Mouse (Mus musculus) G1E (cell line): ENCODE results near the gene Abr. TPM values are rescaled to one million over a fixed set of nuclear protein-coding genes. Genes with fewer than 3 reads are reported as not detected.

Source experiments
- ATAC-seq: 2 replicates; pipeline ENCODE4 v1.8.0; 2016; ENCODE audit warnings: mild to moderate bottlenecking; ENCODE audit not compliant: insufficient number of reproducible peaks, poor library complexity, low FRiP score, severe bottlenecking; ENCODE audit errors: extremely low read depth
- DNase-seq: peaks from one replicate; pipeline ENCODE4 v3.0.0; 2012; ENCODE audit warnings: low spot score
- H3K27me3 ChIP-seq: 2 replicates; pipeline ENCODE4 v1.6.1; 2012; ENCODE audit warnings: mild to moderate bottlenecking, low read length, inconsistent platforms; ENCODE audit not compliant: insufficient read depth
- H3K36me3 ChIP-seq: replicated peaks from 2 replicates; pipeline ENCODE3; 2012; ENCODE audit warnings: mild to moderate bottlenecking, inconsistent platforms
- H3K4me1 ChIP-seq: 2 replicates; pipeline ENCODE4 v1.6.1; 2012; ENCODE audit warnings: low read depth, low read length, inconsistent platforms, mixed read lengths; ENCODE audit not compliant: insufficient read depth
- H3K4me3 ChIP-seq: 2 replicates; pipeline ENCODE4 v1.5.1; 2012; ENCODE audit warnings: low read depth, mild to moderate bottlenecking, inconsistent platforms, low read length, moderate library complexity, mixed read lengths
- H3K9me3 ChIP-seq: replicated peaks from 2 replicates; pipeline ENCODE4 v1.6.1; 2012; ENCODE audit warnings: inconsistent platforms
- CTCF ChIP-seq: IDR thresholded peaks from 2 replicates; pipeline ENCODE4 v1.5.1; 2012; ENCODE audit warnings: low read depth, low read length, inconsistent platforms, mixed read lengths
- GATA1 ChIP-seq: IDR thresholded peaks from 2 replicates; pipeline ENCODE4 v1.6.1; 2012; ENCODE audit warnings: borderline replicate concordance, low read length, inconsistent platforms, mixed read lengths
- GATA2 ChIP-seq: IDR thresholded peaks from 2 replicates; pipeline ENCODE4 v1.6.1; 2012; ENCODE audit warnings: low read depth, low read length, inconsistent platforms, borderline replicate concordance
- POLR2AphosphoS5 ChIP-seq: IDR thresholded peaks from 2 replicates; pipeline ENCODE4 v1.6.1; 2012; ENCODE audit warnings: low read depth, low read length, inconsistent platforms; ENCODE audit not compliant: insufficient replicate concordance
- TAL1 ChIP-seq: conservative IDR thresholded peaks from 2 replicates; pipeline ENCODE4 v1.6.1; 2012; ENCODE audit warnings: low read depth, low read length, inconsistent platforms, mixed read lengths
- polyA plus RNA-seq: library from polyadenylated mRNA; stranded (reverse); fragments of >175 nt; gene quantifications from 2 replicates; pipeline ENCODE4 v1.2.3, GENCODE M21; 2012
- total RNA-seq, 2 experiments: library from RNA; stranded (forward) in 1 of 2; stranded (reverse) in 1 of 2; fragments of 200-1000 nt in 1 of 2; fragments of >200 nt in 1 of 2; fragmentation: Nextera tagmentation in 1 of 2; gene quantifications; 2 replicates each; pipeline ENCODE4 v1.2.3; 2014 to 2017

Abr gene
- total and polyA plus RNA-seq, 3 experiments = 0.82 TPM; not detected in 2

- no peaks in the 10 kb centered on the region for H3K9me3 ChIP-seq
- ATAC-seq (no peak), DNase-seq (no peak)
- H3K4me3 ChIP-seq = no peak overlapping the region
- no peaks in the 10 kb centered on the region for H3K36me3 ChIP-seq
- peaks cover 40% of the 10 kb centered on the region for H3K27me3 ChIP-seq
- TF ChIP-seq GATA2 (no peak), CTCF (no peak), TAL1 (no peak), POLR2AphosphoS5 (no peak), GATA1 (no peak)
- no peaks in the 10 kb centered on the region for H3K4me1 ChIP-seq
Observed at GRCm38 (mm10) chr11:76436864-76437437, 185.2 kb downstream of the Abr start.

- no peak overlapping the region for H3K4me3 ChIP-seq
- H3K9me3 ChIP-seq = no peaks in the 10 kb centered on the region
- no peaks in the 10 kb centered on the region for H3K4me1 ChIP-seq
- H3K27me3 ChIP-seq = peaks cover 37% of the 10 kb centered on the region
- H3K36me3 ChIP-seq = no peaks in the 10 kb centered on the region
- TF ChIP-seq POLR2AphosphoS5 = no peak
- TF ChIP-seq GATA1 = no peak
- TF ChIP-seq TAL1 = no peak
- TF ChIP-seq GATA2 = no peak
- TF ChIP-seq CTCF = no peak
- no peak for DNase-seq
- ATAC-seq = no peak
Observed at GRCm38 (mm10) chr11:76436009-76436408, 186.1 kb downstream of the Abr start.

- Histone ChIP-seq H3K4me1 (no peaks in the 10 kb centered on the region), H3K4me3 (no peak overlapping the region), H3K36me3 (no peaks in the 10 kb centered on the region), H3K27me3 (peaks cover 37% of the 10 kb centered on the region), H3K9me3 (no peaks in the 10 kb centered on the region)
- DNase-seq (no peak), ATAC-seq (no peak)
- TF ChIP-seq CTCF (no peak), TAL1 (no peak), GATA1 (no peak), GATA2 (no peak), POLR2AphosphoS5 (no peak)
Observed at GRCm38 (mm10) chr11:76429966-76430631, 192.0 kb downstream of the Abr start.

GRCm38 (mm10) chr11:76429556-76429955, 192.6 kb downstream of the Abr start:
- TF ChIP-seq POLR2AphosphoS5 = no peak
- TF ChIP-seq TAL1 = no peak
- no peak for TF ChIP-seq GATA1
- TF ChIP-seq CTCF = no peak
- TF ChIP-seq GATA2 = no peak
- ATAC-seq (no peak), DNase-seq (no peak)
- no peaks in the 10 kb centered on the region for H3K9me3 ChIP-seq
- no peaks in the 10 kb centered on the region for H3K4me1 ChIP-seq
- no peaks in the 10 kb centered on the region for H3K36me3 ChIP-seq
- H3K27me3 ChIP-seq = peaks cover 38% of the 10 kb centered on the region
- H3K4me3 ChIP-seq = no peak overlapping the region

- Histone ChIP-seq H3K9me3 (no peaks in the 10 kb centered on the region), H3K36me3 (no peaks in the 10 kb centered on the region), H3K4me3 (no peak overlapping the region), H3K27me3 (peaks cover 39% of the 10 kb centered on the region), H3K4me1 (no peaks in the 10 kb centered on the region)
- TF ChIP-seq GATA2 = no peak
- TF ChIP-seq CTCF = no peak
- no peak for TF ChIP-seq TAL1
- no peak for TF ChIP-seq GATA1
- TF ChIP-seq POLR2AphosphoS5 = no peak
- DNase-seq (no peak), ATAC-seq (no peak)
Observed at GRCm38 (mm10) chr11:76429046-76429445, 193.1 kb downstream of the Abr start.

- no peak for DNase-seq
Observed at GRCm38 (mm10) chr11:76427781-76428180, 194.3 kb downstream of the Abr start.

More at GRCm38 (mm10) chr11:76427781-76428180, 194.3 kb downstream of the Abr start:
- no peaks in the 10 kb centered on the region for H3K36me3 ChIP-seq
- no peak for ATAC-seq
- peaks cover 45% of the 10 kb centered on the region for H3K27me3 ChIP-seq
- no peaks in the 10 kb centered on the region for H3K4me1 ChIP-seq
- TF ChIP-seq TAL1 (no peak), POLR2AphosphoS5 (no peak), CTCF (no peak), GATA1 (no peak), GATA2 (no peak)
- no peak overlapping the region for H3K4me3 ChIP-seq
- no peaks in the 10 kb centered on the region for H3K9me3 ChIP-seq
